Mouse (Mus musculus) forebrain, postnatal 0 days (tissue): ENCODE data around the gene Arid1b. TPM values are rescaled to one million over a fixed set of nuclear protein-coding genes. Genes with fewer than 3 reads are reported as not detected.

Source experiments
- ATAC-seq: fragments of 200-750 bp; cut with Nextera tagmentation; 2 replicates; pipeline ENCODE4 v1.8.0; 2017; ENCODE audit warnings: mild to moderate bottlenecking, moderate library complexity
- DNase-seq: peaks from one replicate; pipeline ENCODE4 v3.0.0-alpha.2; 2015
- H3K27ac ChIP-seq: fragments of 300-500 bp; sonication (generic); 2 replicates; pipeline ENCODE4 v1.5.1; 2014; ENCODE audit warnings: low read depth, mild to moderate bottlenecking, antibody characterized with exemption, low read length, moderate library complexity, mixed read lengths
- H3K27me3 ChIP-seq: fragments of 300-500 bp; sonication (generic); 2 replicates; pipeline ENCODE4 v1.6.1; 2014; ENCODE audit warnings: mild to moderate bottlenecking, low read length, mixed read lengths; ENCODE audit not compliant: insufficient read depth
- H3K36me3 ChIP-seq: fragments of 300-500 bp; sonication (generic); 2 replicates; pipeline ENCODE4 v1.6.1; 2014; ENCODE audit warnings: mild to moderate bottlenecking, moderate library complexity; ENCODE audit not compliant: insufficient read depth
- H3K4me1 ChIP-seq: fragments of 300-500 bp; sonication (generic); 2 replicates; pipeline ENCODE4 v1.6.1; 2014; ENCODE audit warnings: antibody characterized with exemption; ENCODE audit not compliant: insufficient read depth
- H3K4me2 ChIP-seq: fragments of 300-500 bp; sonication (generic); 2 replicates; pipeline ENCODE4 v1.6.1; 2014; ENCODE audit warnings: low read depth, mild to moderate bottlenecking, moderate library complexity
- H3K4me3 ChIP-seq: fragments of 300-500 bp; sonication (generic); 2 replicates; pipeline ENCODE4 v1.5.1; 2014; ENCODE audit warnings: low read depth, low read length, mixed read lengths
- H3K9ac ChIP-seq: fragments of 300-500 bp; sonication (generic); 2 replicates; pipeline ENCODE4 v1.6.1; 2014; ENCODE audit warnings: mild to moderate bottlenecking
- H3K9me3 ChIP-seq: fragments of 300-500 bp; sonication (generic); 2 replicates; pipeline ENCODE4 v1.6.1; 2016; ENCODE audit warnings: low read length
- CTCF ChIP-seq: sonication (generic); IDR thresholded peaks from 2 replicates; pipeline ENCODE4 v1.5.1; 2016; ENCODE audit warnings: antibody characterized with exemption, control low read depth, low read depth
- WGBS: fragments of 180-500 bp; shearing (Covaris S2); extraction: QIAGEN DNeasy Blood & Tissue Kit; methylation state at CpG from one replicate; pipeline ENCODE4 v1.1.7; 2014; 5-methylcytosine and 5-hydroxymethylcytosine counted together
- polyA plus RNA-seq: library from polyadenylated mRNA; unstranded; fragments of >200 nt; fragmentation: Nextera tagmentation; extraction: Ambion mirVana; gene quantifications from 2 replicates; pipeline ENCODE4 v1.2.1, GENCODE M21; 2015
- total RNA-seq: library from RNA; depleted of rRNA; stranded (reverse); fragments of >200 nt; gene quantifications from 2 replicates; pipeline ENCODE4 v1.2.3, GENCODE M21; 2014

The Arid1b gene
- total and polyA plus RNA-seq, 2 experiments from 2014 or later, result 10.5 to 51.6 TPM

- H3K9ac ChIP-seq, result no peak overlapping the region
- no peak overlapping the region for H3K27ac ChIP-seq
- no peak overlapping the region for H3K4me2 ChIP-seq
- H3K36me3 ChIP-seq, result no peaks in the 10 kb centered on the region
- no peaks in the 10 kb centered on the region for H3K27me3 ChIP-seq
- 64% methylated on average over 2 of the region's 2 CpGs for WGBS
- H3K4me1 ChIP-seq, result 0 out of 2 replicates have a peak, but pooled peaks cover 6% of the 10 kb centered on the region
- no peak for TF ChIP-seq CTCF
- H3K9me3 ChIP-seq, result no peaks in the 10 kb centered on the region
- no peak for DNase-seq
- no peak for ATAC-seq
- H3K4me3 ChIP-seq, result no peak overlapping the region
Measured at GRCm38 (mm10) chr17:5026578-5026977, 32.4 kb downstream of the Arid1b start.

GRCm38 (mm10) chr17:5029148-5029547 is 35.0 kb downstream of the Arid1b start:
- H3K9me3 ChIP-seq, result no peaks in the 10 kb centered on the region
- TF ChIP-seq CTCF, result no peak
- DNase-seq (no peak), ATAC-seq (no peak)
- no peak overlapping the region for H3K27ac ChIP-seq
- no peaks in the 10 kb centered on the region for H3K27me3 ChIP-seq
- H3K4me1 ChIP-seq, result no peaks in the 10 kb centered on the region
- 90% methylated on average over 4 of the region's 4 CpGs for WGBS
- H3K36me3 ChIP-seq, result no peaks in the 10 kb centered on the region
- H3K9ac ChIP-seq, result no peak overlapping the region
- no peak overlapping the region for H3K4me2 ChIP-seq
- H3K4me3 ChIP-seq, result no peak overlapping the region

DNA sequence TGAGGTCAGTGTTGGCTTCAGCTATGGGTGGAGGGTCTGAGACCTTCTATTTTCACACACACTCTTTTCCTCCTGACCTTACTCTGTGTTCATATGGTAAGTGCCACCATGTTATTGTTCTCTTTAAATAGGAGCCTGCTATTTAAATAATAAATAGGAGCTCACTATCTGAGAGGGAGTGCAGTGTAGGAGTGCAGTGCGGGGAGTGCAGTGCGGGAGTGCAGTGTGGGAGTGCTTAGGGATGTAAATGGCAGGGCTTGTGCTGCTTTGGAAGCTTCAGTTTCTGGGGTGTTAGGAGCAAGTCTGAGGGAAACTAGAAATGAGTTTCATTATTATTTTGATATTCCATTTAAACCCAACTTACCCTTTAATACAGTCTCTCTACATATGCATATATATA is 36.2 kb downstream of the Arid1b start:
- ATAC-seq (peak; percentile 34), DNase-seq (no peak)
- Histone ChIP-seq H3K4me3 (no peak overlapping the region), H3K4me1 (no peaks in the 10 kb centered on the region), H3K9ac (no peak overlapping the region), H3K27me3 (no peaks in the 10 kb centered on the region), H3K36me3 (no peaks in the 10 kb centered on the region), H3K9me3 (no peaks in the 10 kb centered on the region), H3K27ac (no peak overlapping the region), H3K4me2 (no peak overlapping the region)
- no peak for TF ChIP-seq CTCF
- WGBS, result 48% methylated on average over 2 of the region's 2 CpGs

GRCm38 (mm10) chr17:5033346-5033745 is 39.2 kb downstream of the Arid1b start:
- H3K36me3 ChIP-seq, result no peaks in the 10 kb centered on the region
- no peak overlapping the region for H3K27ac ChIP-seq
- H3K4me1 ChIP-seq, result no peaks in the 10 kb centered on the region
- H3K4me3 ChIP-seq, result no peak overlapping the region
- no peak for TF ChIP-seq CTCF
- no peak overlapping the region for H3K4me2 ChIP-seq
- H3K27me3 ChIP-seq, result no peaks in the 10 kb centered on the region
- H3K9ac ChIP-seq, result no peak overlapping the region
- ATAC-seq (no peak), DNase-seq (no peak)
- WGBS, result 79% methylated on average over 3 of the region's 3 CpGs
- H3K9me3 ChIP-seq, result no peaks in the 10 kb centered on the region

DNA sequence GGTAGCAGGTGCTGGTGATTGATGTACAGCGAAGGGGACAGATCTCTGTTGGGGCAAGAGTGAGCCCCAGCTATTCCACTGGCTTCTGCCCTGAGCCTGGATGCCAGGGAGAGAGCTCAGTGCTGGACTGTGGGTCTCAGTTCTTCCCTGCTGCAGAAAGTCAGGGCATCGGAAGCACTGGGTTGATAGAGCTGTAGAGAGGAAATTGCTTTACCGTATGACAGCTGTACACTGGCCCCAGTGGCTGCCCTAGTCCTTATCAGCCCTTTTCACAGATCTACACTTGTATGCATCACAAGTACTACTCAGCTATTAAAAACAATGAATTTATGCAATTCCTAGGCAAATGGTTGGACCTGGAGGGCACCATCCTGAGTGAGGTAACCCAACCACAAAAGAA is 40.1 kb downstream of the Arid1b start:
- no peak overlapping the region for H3K27ac ChIP-seq

DNA sequence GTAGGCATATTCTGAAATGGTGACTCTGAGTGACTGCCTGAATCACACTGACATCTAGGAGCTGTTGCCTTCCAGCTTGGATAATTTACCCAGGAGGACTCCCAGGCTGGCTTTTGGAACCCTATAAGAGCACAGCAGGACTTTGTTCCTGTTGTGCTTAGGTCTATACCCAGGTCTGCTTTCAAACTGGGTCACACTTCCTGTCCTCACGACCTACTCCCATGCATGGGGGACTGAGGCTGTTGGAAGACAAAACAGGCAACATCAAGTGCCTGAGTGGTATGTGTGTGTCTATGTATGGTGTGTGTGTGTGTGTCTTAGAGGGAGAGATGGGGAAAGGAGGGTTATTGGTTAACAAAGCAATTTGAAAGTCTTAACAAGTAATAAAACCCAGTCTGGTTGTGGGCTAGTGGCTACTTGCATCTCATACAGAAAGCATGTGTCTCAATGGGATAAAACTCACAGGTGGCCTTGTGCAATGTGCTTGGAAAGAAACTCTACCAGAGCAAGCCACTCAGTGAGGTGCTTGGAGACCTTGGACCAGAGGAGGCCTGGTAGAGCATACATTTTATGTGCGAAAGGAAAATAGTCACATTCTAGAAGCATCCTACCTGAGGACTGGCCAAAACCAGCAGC is 42.2 kb downstream of the Arid1b start:
- ATAC-seq (no peak), DNase-seq (no peak)
- 0 out of 2 replicates have a peak, but pooled peaks cover 5% of the 10 kb centered on the region for H3K36me3 ChIP-seq
- H3K9ac ChIP-seq, result no peak overlapping the region
- H3K4me1 ChIP-seq, result no peaks in the 10 kb centered on the region
- H3K27me3 ChIP-seq, result no peaks in the 10 kb centered on the region
- no peak for TF ChIP-seq CTCF
- H3K4me2 ChIP-seq, result no peak overlapping the region
- 61% methylated on average over 2 of the region's 2 CpGs for WGBS
- H3K9me3 ChIP-seq, result no peaks in the 10 kb centered on the region
- H3K4me3 ChIP-seq, result no peak overlapping the region
- no peak overlapping the region for H3K27ac ChIP-seq

More for the DNA sequence above, 40.1 kb downstream of the Arid1b start:
- H3K4me1 ChIP-seq, result no peaks in the 10 kb centered on the region
- no peak overlapping the region for H3K9ac ChIP-seq
- no peak overlapping the region for H3K4me2 ChIP-seq
- DNase-seq (no peak), ATAC-seq (no peak)
- 98% methylated on average over 3 of the region's 3 CpGs for WGBS
- H3K9me3 ChIP-seq, result no peaks in the 10 kb centered on the region
- H3K27me3 ChIP-seq, result no peaks in the 10 kb centered on the region
- no peak overlapping the region for H3K4me3 ChIP-seq
- TF ChIP-seq CTCF, result no peak
- H3K36me3 ChIP-seq, result no peaks in the 10 kb centered on the region

DNA sequence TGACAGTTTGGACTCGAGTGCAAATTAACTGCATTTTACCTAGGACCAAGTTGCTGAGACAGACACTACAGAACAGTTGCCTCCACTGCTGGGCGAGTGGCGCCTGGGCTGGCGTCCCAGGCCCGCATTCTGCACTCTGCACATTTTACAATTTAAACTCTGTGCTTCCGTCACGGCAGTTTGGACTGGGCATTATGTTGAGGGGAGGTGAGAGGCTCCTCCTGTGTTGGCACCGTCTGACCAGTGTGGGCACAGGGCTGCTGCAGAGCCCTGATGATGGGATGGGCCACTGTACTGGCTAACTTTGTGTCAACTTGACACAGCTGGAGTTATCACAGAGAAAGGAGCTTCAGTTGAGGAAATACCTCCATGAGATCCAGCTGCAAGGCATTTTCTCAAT is 43.1 kb downstream of the Arid1b start:
- Histone ChIP-seq H3K4me2 (no peak overlapping the region), H3K27me3 (no peaks in the 10 kb centered on the region), H3K4me1 (no peaks in the 10 kb centered on the region), H3K36me3 (0 out of 2 replicates have a peak, but pooled peaks cover 7% of the 10 kb centered on the region), H3K4me3 (no peak overlapping the region), H3K9me3 (no peaks in the 10 kb centered on the region), H3K27ac (no peak overlapping the region), H3K9ac (no peak overlapping the region)
- no peak for TF ChIP-seq CTCF
- 70% methylated on average over 8 of the region's 8 CpGs for WGBS
- DNase-seq, result no peak
- ATAC-seq, result no peak
